Mouse (Mus musculus): ENCODE results near the gene Ankrd26. TPM values are rescaled to one million over a fixed set of nuclear protein-coding genes. Genes with fewer than 3 reads are reported as not detected.
A peak's percentile ranks its signal among the peaks of the same experiment; 100 is the strongest.

The Ankrd26 gene
- polyA plus RNA-seq, 1 experiment from 2014 or later: 16.2 TPM

DNA sequence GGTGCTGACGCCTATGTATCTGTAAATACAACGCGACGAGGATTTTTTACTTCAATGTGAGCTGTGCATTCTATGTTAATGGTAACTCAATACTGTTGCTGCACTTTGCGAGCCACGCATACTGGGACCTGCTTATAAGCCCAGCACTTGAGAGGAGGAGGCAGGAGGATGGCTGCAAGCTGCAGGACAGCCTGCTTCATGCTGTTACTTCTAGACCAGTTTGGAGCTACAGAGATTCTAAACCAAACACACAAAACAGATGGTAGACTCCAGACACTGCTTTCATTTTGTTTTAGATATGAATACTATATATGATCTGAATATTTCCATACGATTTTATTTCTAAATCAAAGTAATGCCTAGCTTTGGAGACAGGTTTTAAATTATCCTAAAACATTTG lies 41.4 kb downstream of the Ankrd26 start:
- Histone ChIP-seq H3K36me3 (ENCODE audit: control insufficient read depth, insufficient read depth, low read length) (peaks cover 22% of the 10 kb centered on the region), H3K9me3 (ENCODE audit: control insufficient read depth, low read length) (no peaks in the 10 kb centered on the region), H3K4me2 (no peak overlapping the region), H3K27me3 (replicated peaks; ENCODE audit: control insufficient read depth, insufficient read depth, low read length) (no peaks in the 10 kb centered on the region), H3K4me1 (replicated peaks; ENCODE audit: control insufficient read depth, insufficient read depth, low read length) (no peaks in the 10 kb centered on the region), H3K4me3 (ENCODE audit: low read depth, low read length) (no peak overlapping the region), H3K27ac (ENCODE audit: low read depth, low read length) (no peak overlapping the region), H3K9ac (ENCODE audit: low read depth, low read length) (no peak overlapping the region)
- 91% methylated on average over 7 of the region's 7 CpGs for WGBS
- DNase-seq (ENCODE audit: low spot score) (no peak), ATAC-seq (replicated peaks; ENCODE audit: low FRiP score) (no peak)

DNA sequence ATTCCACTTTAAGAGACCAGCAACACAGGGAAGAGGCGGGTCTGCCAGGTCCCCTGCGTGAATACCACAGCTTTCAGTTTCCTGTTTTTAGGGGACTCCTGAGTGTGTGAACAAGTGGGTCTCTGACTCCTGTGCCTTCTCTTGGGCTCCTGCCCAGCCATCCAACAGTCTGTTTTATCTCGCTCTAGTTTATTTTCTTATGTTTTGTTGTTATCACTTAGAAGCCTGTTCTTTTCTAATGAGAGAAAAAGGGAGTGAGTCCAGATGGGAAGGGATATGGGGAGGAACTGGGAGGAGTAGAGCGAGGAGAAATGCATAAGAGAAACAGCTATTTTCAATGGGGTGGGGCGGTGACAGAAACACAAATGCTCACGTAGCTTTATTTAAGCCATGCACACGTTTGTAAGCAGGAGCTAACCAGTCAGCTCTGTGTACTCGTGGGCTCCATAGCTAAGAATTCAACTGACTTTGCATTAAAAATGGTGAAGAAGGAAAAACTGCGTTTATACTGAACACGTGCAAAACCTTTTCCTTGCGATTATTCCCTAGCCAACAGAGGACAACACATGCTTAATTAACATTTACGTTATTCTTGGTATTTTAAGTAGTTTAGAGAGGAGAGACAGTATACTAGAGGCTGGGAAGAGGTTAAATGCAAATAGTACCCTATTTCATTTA lies 48.6 kb downstream of the Ankrd26 start:
- Histone ChIP-seq H3K27me3 (replicated peaks; ENCODE audit: control insufficient read depth, insufficient read depth, low read length) (no peaks in the 10 kb centered on the region), H3K9me3 (ENCODE audit: control insufficient read depth, low read length) (no peaks in the 10 kb centered on the region), H3K4me3 (ENCODE audit: low read depth, low read length) (no peak overlapping the region), H3K4me1 (replicated peaks; ENCODE audit: control insufficient read depth, insufficient read depth, low read length) (no peaks in the 10 kb centered on the region), H3K27ac (ENCODE audit: low read depth, low read length) (no peak overlapping the region), H3K36me3 (ENCODE audit: control insufficient read depth, insufficient read depth, low read length) (peaks cover 15% of the 10 kb centered on the region), H3K4me2 (no peak overlapping the region), H3K9ac (ENCODE audit: low read depth, low read length) (no peak overlapping the region)
- DNase-seq (ENCODE audit: low spot score) (no peak), ATAC-seq (replicated peaks; ENCODE audit: low FRiP score) (no peak)
- whole genome bisulfite sequencing: 84% methylated on average over 12 of the region's 12 CpGs

DNA sequence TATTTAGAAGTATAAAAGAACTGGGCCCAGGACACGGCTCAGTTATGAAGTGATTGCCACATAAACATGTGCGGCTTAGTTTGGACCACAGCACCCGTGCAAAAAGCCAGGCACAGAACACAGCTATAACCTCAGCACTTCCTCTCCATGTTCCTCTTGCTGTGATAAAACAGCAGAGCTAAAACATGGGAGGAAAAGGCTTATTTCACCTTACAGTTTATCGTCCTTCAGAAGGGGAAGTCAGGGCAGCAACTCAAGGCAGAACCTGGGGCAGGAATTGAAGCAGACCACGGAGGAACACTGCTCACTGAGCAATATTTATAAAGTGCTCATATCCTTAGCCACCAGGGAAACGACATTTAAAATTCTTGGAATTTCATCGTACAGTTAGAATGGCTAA lies 63.0 kb downstream of the Ankrd26 start:
- Histone ChIP-seq H3K4me1 (replicated peaks; ENCODE audit: control insufficient read depth, insufficient read depth, low read length) (no peaks in the 10 kb centered on the region), H3K9me3 (ENCODE audit: control insufficient read depth, low read length) (no peaks in the 10 kb centered on the region), H3K4me3 (ENCODE audit: low read depth, low read length) (no peak overlapping the region), H3K4me2 (no peak overlapping the region), H3K27ac (ENCODE audit: low read depth, low read length) (no peak overlapping the region), H3K27me3 (replicated peaks; ENCODE audit: control insufficient read depth, insufficient read depth, low read length) (no peaks in the 10 kb centered on the region), H3K9ac (ENCODE audit: low read depth, low read length) (no peak overlapping the region), H3K36me3 (ENCODE audit: control insufficient read depth, insufficient read depth, low read length) (peaks cover 13% of the 10 kb centered on the region)
- DNase-seq (ENCODE audit: low spot score) (no peak), ATAC-seq (replicated peaks; ENCODE audit: low FRiP score) (no peak)
- WGBS: 73% methylated on average over 7 of the region's 7 CpGs

DNA sequence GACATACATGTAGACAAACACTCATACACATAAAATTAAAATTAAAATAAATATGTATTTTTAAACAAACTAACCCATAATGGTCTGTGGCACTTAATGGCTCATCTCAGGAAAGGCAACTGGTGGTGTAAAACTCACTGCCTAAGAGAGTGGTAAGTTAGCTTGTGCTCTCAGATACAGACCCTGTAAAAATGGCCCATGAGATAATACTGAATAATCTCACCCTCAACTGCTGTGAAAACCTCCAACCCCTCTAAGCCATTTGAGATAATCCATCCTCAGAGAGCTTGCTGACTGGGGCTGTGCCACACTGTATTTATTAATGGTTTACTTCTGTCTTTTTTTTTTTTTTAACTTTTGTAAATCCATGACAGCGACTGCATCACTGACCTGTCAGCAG lies 79.9 kb downstream of the Ankrd26 start:
- Histone ChIP-seq H3K27ac (ENCODE audit: low read depth, low read length) (no peak overlapping the region), H3K36me3 (ENCODE audit: control insufficient read depth, insufficient read depth, low read length) (no peaks in the 10 kb centered on the region), H3K27me3 (replicated peaks; ENCODE audit: control insufficient read depth, insufficient read depth, low read length) (0 out of 2 replicates have a peak, but pooled peaks cover 7% of the 10 kb centered on the region), H3K4me1 (replicated peaks; ENCODE audit: control insufficient read depth, insufficient read depth, low read length) (no peaks in the 10 kb centered on the region), H3K9ac (ENCODE audit: low read depth, low read length) (no peak overlapping the region), H3K9me3 (ENCODE audit: control insufficient read depth, low read length) (no peaks in the 10 kb centered on the region), H3K4me3 (ENCODE audit: low read depth, low read length) (no peak overlapping the region), H3K4me2 (no peak overlapping the region)
- ATAC-seq (replicated peaks; ENCODE audit: low FRiP score) (no peak), DNase-seq (ENCODE audit: low spot score) (no peak)
- 77% methylated on average over 1 of the region's 1 CpGs for WGBS

DNA sequence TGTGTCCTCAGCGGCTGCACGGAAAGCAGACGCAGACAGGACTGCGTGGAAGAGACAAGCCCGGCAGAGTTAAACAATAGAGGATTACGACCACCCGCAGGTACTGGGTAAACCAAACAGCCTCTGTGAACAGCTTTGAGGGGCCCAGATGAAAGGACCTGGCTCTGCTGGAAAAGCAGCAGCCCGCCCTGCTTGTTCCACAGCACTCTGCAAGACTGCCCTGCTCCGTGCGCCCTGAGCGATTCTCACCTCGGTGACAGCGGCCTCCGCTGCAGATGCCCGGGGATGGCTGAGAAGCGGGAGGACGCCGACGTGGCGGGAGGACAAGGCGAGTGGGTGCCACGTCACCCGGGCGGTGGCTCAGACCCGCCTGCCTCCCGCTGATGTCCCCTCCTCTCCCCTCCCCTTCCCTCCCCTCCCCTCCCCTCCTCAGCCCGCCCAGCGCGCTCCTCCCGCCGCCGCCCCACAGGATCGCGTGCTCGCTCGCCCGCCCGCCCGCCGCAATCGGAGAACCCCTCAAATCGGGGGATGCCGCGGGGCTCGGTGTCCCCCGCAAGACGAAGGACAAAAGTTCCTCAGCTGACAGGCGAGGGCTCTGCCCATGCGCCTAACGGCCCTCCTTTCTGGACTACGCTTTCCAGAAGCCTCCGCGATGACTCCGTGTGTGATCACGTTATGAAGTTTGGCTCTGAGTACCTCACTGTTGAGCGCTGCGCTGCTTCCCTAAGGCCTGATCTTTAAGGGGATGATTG lies 82.9 kb downstream of the Ankrd26 start, which contains the start of gene Zfp9:
Zfp9 (minus strand) TSS at position 364 of the 752 bp plus-strand sequence.
- H3K9ac ChIP-seq (ENCODE audit: low read depth, low read length): peak within 1 kb of the TSS; percentile 69
- peak within 1 kb of the TSS; percentile 16; the same call in 1 of the 2 replicates for H3K27ac ChIP-seq (ENCODE audit: low read depth, low read length)
- H3K4me3 ChIP-seq (ENCODE audit: low read depth, low read length): peak within 1 kb of the TSS; percentile 57
- 2% methylated on average over 46 of the region's 57 CpGs for WGBS
- H3K4me1 ChIP-seq (replicated peaks; ENCODE audit: control insufficient read depth, insufficient read depth, low read length): no peaks in the 10 kb centered on the region
- ATAC-seq (replicated peaks; ENCODE audit: low FRiP score) (peak; percentile 88), DNase-seq (ENCODE audit: low spot score) (peak; percentile 72)
- H3K36me3 ChIP-seq (ENCODE audit: control insufficient read depth, insufficient read depth, low read length): no peaks in the 10 kb centered on the region
- 0 out of 2 replicates have a peak, but pooled peaks cover 7% of the 10 kb centered on the region for H3K27me3 ChIP-seq (replicated peaks; ENCODE audit: control insufficient read depth, insufficient read depth, low read length)
- no peaks in the 10 kb centered on the region for H3K9me3 ChIP-seq (ENCODE audit: control insufficient read depth, low read length)
- H3K4me2 ChIP-seq: peak within 1 kb of the TSS; percentile 79

DNA sequence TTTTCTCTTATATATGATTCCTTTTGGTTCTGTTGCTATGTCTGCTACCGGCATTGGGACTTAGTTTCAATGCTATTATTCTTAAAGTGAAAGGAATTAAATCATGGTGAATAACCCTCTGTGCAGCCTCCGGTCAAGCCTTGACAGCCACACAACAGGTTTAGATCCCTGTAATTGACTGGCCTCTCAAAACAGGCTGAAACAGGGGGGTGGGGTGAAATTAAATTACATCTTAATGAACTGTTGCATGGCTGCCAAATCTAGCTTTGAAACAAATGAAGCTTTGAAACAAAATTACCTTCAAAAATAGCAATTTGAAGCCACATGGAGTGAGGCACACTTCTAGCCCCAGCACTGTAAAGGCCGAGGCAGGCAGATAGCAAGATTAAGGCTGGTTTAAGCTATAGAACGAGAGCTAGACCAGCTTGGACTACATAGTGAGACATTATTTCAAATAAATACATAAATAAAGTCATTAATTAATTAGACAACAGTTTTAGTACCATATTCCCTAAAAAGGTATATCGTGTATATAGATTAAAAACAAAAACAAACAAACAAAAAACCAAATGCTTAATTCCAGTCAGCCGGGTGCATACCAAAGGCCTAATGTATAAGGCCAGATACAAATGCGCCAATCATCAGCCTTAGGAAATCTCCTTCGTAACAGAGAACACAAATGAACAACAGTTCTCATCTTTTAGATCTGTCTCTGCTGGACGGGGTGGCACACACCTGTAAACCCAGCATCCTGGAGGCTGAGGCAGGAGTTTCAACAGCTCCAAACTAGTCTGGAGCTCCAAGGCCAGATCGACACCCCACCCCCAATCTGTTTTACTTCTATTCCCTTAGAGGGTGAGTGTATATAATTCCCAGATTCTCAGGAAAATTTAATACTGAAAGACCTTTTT lies 83.9 kb downstream of the Ankrd26 start:
- peak overlapping the region; percentile 69 for H3K9ac ChIP-seq (ENCODE audit: low read depth, low read length)
- WGBS: 60% methylated on average over 10 of the region's 10 CpGs
- H3K4me2 ChIP-seq: peak overlapping the region; percentile 79
- 0 out of 2 replicates have a peak, but pooled peaks cover 7% of the 10 kb centered on the region for H3K27me3 ChIP-seq (replicated peaks; ENCODE audit: control insufficient read depth, insufficient read depth, low read length)
- no peak overlapping the region for H3K27ac ChIP-seq (ENCODE audit: low read depth, low read length)
- DNase-seq (ENCODE audit: low spot score): no peak
- no peak for ATAC-seq (replicated peaks; ENCODE audit: low FRiP score)
- H3K36me3 ChIP-seq (ENCODE audit: control insufficient read depth, insufficient read depth, low read length): no peaks in the 10 kb centered on the region
- H3K4me3 ChIP-seq (ENCODE audit: low read depth, low read length): peak overlapping the region; percentile 57
- H3K4me1 ChIP-seq (replicated peaks; ENCODE audit: control insufficient read depth, insufficient read depth, low read length): no peaks in the 10 kb centered on the region
- H3K9me3 ChIP-seq (ENCODE audit: control insufficient read depth, low read length): no peaks in the 10 kb centered on the region

DNA sequence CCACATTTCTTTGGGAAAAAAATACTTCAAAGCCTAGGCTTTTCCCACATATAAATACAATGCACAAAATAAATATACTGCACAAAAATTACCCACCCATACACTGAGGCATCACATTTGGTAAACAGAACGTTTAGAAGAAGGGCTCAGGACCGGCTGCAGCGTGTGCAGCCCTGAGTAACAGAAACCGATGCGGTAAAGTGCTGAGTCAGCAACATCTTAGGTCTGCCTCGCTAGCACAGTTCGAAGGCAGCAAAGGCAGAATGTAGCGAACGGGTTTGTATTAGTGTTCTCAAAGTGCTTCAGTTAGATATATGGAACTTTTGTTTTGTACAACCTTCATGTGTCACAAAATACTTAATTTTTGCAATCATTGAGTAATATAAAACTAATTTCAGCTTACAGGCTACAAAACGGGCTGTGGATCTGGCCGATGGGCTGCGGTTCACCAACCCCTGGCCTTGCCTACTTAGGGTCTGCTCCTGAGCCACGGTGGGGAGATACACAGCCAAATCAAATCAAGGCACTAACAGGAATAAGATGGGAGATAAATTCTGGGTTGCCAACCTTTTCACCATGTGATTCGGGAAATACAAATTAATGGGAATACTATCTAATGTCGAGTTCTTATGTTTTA lies 99.8 kb downstream of the Ankrd26 start:
- Histone ChIP-seq H3K36me3 (ENCODE audit: control insufficient read depth, insufficient read depth, low read length) (peaks cover 3% of the 10 kb centered on the region; the same call in 1 of the 2 replicates), H3K27ac (ENCODE audit: low read depth, low read length) (no peak overlapping the region), H3K4me2 (no peak overlapping the region), H3K9me3 (ENCODE audit: control insufficient read depth, low read length) (no peaks in the 10 kb centered on the region), H3K27me3 (replicated peaks; ENCODE audit: control insufficient read depth, insufficient read depth, low read length) (no peaks in the 10 kb centered on the region), H3K9ac (ENCODE audit: low read depth, low read length) (no peak overlapping the region), H3K4me1 (replicated peaks; ENCODE audit: control insufficient read depth, insufficient read depth, low read length) (no peaks in the 10 kb centered on the region), H3K4me3 (ENCODE audit: low read depth, low read length) (no peak overlapping the region)
- WGBS: 78% methylated on average over 15 of the region's 15 CpGs
- ATAC-seq (replicated peaks; ENCODE audit: low FRiP score): no peak
- no peak for DNase-seq (ENCODE audit: low spot score)

DNA sequence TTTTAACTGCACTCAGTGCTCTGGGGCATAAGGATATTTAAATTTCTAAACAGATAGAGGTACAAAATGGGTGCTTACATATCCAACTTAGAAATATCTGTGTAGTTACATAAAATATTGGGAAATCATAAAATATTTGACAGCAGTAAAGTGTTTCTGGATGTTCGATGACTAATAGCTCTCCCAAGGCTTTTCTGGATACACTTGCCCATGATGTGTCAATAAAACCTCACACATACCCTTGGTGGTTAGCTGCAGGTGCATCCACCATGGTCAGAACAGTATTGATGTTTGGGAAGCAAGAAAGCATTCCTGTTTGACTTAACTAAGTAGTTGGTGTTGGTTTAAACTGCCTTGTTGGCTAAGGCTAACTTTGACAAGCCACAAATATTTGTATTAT lies 104.3 kb downstream of the Ankrd26 start:
- 87% methylated on average over 1 of the region's 1 CpGs for WGBS
- Histone ChIP-seq H3K27me3 (replicated peaks; ENCODE audit: control insufficient read depth, insufficient read depth, low read length) (no peaks in the 10 kb centered on the region), H3K4me2 (no peak overlapping the region), H3K36me3 (ENCODE audit: control insufficient read depth, insufficient read depth, low read length) (no peaks in the 10 kb centered on the region), H3K9ac (ENCODE audit: low read depth, low read length) (no peak overlapping the region), H3K27ac (ENCODE audit: low read depth, low read length) (no peak overlapping the region), H3K4me1 (replicated peaks; ENCODE audit: control insufficient read depth, insufficient read depth, low read length) (peaks cover 5% of the 10 kb centered on the region; the same call in 1 of the 2 replicates), H3K4me3 (ENCODE audit: low read depth, low read length) (no peak overlapping the region), H3K9me3 (ENCODE audit: control insufficient read depth, low read length) (no peaks in the 10 kb centered on the region)
- DNase-seq (ENCODE audit: low spot score): no peak
- ATAC-seq (replicated peaks; ENCODE audit: low FRiP score): no peak

Data from liver, embryonic 11.5 days (tissue).